Mouse (Mus musculus) hindlimb bud, embryonic 11.5 days (tissue): Measurements from ENCODE around the gene Gadd45gip1.

Experiments used
- DNase-seq: peaks from one replicate; pipeline ENCODE4 v3.0.0-alpha.2; 2012; ENCODE audit warnings: low read depth, low spot score; ENCODE audit errors: extremely low spot score

Gadd45gip1 gene

GRCm38 (mm10) chr8:84832034-84832717, 854 bp downstream of the Gadd45gip1 start:
- DNase-seq, result no peak

DNA sequence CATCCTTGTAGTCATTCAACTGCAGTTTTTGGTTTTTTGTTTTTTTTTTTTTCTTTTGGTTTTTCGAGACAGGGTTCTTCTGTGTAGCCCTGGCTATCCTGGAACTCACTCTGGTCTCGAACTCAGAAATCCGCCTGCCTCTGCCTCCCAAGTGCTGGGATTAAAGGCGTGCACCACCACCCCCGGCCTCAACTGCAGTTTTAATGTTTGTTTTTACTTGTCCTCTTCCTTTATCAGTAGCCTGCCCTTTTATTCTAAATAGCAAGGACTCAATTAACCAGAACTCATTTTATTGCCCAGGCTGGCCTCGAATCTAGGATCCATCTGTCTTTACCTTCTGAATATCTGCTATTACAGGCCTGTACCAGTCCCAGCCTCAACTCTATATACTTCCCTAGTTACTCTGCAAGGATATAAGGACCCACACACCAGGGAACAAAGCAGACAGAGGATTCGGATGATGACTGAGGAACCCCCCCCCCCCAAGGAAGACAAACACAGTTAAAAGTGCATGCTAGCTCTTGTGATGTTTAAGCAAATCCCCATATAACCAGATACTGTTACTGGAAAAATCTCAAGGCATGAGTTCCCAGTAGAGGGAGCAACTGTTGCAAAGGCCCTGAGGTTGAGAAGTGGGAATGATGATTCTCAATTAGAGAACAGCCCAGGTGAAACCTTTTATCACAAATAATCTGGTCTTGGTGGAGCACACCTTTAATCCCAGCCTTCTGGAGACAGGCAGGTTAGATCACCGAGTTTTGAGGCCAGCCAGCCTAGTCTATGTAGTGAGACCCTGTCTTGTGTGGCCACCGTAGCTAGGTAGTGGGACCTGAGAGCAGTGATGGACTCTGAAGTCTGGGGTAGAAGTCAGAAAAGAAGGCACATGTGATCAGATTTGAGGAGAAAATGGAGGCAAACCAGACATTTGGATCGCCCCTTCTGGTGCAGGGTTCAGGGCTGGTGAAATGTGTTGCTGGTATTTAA, 1.7 kb downstream of the Gadd45gip1 start:
- no peak for DNase-seq

- no peak for DNase-seq
Measured at GRCm38 (mm10) chr8:84834002-84834865, 2.9 kb downstream of the Gadd45gip1 start.

DNA sequence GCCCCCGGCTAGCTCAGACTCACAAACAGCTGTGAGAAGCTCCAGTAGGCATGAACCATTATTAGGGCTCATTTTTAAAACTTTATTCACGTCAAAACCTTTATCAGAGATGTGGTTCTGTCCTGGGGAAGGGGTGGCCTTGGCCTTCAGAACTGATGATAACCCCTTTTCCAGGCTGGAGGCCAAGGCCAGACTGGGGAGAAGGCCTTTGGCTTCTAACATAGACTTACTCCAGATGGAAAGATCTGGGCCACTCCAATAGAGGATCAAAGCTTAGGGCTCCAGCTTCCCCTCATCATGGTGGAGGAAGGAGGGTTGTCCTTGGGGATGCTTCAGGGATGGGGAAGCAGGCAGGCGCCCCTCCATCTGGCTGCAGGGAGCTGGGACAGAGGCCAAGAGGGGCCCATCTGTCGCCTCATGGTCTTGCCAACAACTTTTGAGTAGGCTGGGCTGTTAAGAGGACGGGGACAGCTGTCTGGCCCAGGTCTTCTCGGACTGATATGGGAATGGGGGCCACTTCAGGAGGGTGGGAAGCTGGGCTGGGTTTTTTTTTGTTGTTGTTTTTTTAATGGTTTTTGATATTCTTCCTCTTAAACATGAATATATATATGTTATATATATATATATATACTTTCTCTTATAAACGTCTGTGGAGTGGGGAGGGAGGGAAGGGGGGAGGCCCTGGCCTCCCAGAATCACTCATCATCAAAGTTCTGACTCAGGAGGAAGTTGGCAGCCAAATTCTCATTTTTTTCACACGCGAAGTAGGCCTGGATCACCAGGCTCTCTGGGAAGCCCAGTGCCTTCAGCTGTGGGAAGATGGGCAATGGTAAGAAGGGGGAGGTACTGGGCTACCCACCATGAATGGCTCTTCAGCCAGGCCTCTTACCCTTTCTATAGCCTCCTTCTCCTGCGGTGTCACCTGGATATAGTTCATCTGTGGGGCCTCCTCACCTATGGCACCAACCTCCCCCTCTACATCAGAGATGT, 3.8 kb downstream of the Gadd45gip1 start:
- no peak for DNase-seq

- no peak for DNase-seq
Measured at GRCm38 (mm10) chr8:84837149-84837911, 6.0 kb downstream of the Gadd45gip1 start.

DNA sequence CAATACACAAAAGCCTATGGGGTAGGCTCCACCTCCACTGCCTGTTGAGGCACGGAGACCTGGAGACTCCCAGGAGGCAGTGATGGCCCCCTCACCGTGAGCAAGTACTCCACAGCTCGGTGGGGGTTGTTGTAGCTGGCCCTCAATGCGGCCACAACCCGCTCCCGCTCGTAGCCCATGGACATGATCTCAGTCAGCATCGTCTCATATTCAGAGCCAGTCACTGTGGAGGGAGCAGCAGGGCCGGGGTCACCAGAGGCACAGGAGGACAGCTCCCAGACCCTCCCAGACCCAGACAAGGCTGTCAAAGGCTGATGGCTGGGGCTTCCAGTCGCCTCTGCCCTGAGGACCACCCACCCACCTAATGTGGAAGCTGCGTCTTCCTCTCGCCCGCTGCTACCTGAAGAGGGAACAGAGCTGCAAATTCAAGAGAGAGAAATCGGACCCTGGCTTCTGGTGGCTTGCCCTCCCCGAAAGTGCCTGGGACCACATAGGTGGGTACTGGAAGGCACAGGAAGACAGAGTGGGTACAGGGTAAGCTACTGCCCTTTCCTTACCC, 6.7 kb downstream of the Gadd45gip1 start:
- DNase-seq, result no peak

DNA sequence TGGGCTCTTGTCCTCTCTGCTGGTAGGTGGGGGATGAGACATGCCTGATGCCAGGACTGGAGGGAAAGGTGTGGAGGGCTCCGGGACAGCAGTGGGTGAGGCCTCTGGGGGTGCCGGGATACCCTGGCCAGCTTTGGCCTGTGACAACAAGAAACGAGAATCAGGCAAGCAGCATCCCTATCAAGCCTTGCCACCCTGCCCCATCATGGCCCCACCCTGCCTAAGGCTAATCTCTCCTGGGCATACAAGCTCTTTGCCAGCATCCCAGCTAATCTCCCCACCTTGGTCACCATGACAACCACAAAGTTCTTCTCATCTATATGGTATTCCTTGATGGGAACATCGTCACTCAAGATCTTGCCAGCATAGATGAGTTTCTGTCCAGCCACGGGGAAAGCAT, 7.2 kb downstream of the Gadd45gip1 start:
- DNase-seq, result no peak

DNA sequence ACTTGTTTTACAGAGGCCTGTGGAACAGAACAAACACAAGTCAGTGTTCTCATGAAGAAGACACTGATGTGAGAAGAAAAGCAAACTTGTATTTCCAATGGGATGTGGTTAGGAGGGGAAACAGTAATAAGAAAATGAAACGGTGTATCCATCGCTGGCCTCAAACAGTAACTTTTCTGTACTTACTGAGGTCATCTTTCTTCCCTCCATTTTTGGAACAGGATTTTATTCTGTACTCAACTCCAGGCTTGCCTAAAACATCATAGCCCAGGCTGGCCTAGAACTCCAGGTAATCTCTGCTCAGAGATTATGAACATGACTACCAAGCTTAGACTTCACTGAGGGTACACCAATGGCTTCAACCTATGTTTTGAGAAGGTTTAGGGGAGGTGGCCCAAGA, 8.1 kb downstream of the Gadd45gip1 start:
- no peak for DNase-seq

- DNase-seq, result no peak
Measured at GRCm38 (mm10) chr8:84839875-84840247, 8.5 kb downstream of the Gadd45gip1 start.

- peak; percentile 92 for DNase-seq
Measured at GRCm38 (mm10) chr8:84840248-84840999, 9.1 kb downstream of the Gadd45gip1 start, which contains the start of gene Rad23a. Gene Rad23a, minus strand, starts transcription at chr8:84840665.

- DNase-seq, result no peak
Measured at GRCm38 (mm10) chr8:84841514-84841913, 10.2 kb downstream of the Gadd45gip1 start.

GRCm38 (mm10) chr8:84844397-84845070, 13.2 kb downstream of the Gadd45gip1 start:
- no peak for DNase-seq

DNA sequence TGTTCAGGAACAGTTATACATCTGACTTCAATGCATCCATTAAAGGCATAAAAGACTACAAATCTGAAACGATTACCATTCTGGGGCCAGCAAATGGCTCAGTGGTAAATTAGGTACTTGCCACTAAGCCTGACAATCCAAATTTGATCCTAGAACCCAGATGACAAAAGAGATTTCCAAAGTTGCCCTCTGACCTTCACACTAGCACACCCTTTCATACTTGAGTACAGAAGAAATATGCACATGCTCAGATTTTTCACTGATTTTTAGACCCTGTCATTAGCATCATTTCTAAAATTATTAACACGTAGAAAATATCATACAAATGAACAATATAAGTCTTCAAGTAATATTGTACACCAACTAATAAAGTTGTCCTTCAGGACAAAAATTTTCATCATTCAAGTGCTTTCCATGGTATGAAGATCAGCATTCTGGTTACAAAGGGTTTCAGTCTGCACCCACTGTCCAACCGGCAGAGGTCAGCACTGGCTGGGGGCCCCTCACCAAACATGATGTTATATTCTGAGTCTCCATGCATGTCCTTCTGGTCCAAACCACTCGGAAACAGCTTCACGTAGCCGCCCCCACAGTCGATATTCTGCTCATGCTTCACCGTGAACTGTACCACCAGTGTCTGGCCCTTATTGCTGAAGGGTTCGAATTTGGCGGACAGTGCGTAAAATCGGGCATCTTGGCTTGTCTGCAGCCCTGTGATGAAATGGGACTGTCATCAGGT, 14.2 kb downstream of the Gadd45gip1 start:
- DNase-seq, result no peak

- DNase-seq, result no peak
Measured at GRCm38 (mm10) chr8:84846094-84846721, 14.9 kb downstream of the Gadd45gip1 start.

DNA sequence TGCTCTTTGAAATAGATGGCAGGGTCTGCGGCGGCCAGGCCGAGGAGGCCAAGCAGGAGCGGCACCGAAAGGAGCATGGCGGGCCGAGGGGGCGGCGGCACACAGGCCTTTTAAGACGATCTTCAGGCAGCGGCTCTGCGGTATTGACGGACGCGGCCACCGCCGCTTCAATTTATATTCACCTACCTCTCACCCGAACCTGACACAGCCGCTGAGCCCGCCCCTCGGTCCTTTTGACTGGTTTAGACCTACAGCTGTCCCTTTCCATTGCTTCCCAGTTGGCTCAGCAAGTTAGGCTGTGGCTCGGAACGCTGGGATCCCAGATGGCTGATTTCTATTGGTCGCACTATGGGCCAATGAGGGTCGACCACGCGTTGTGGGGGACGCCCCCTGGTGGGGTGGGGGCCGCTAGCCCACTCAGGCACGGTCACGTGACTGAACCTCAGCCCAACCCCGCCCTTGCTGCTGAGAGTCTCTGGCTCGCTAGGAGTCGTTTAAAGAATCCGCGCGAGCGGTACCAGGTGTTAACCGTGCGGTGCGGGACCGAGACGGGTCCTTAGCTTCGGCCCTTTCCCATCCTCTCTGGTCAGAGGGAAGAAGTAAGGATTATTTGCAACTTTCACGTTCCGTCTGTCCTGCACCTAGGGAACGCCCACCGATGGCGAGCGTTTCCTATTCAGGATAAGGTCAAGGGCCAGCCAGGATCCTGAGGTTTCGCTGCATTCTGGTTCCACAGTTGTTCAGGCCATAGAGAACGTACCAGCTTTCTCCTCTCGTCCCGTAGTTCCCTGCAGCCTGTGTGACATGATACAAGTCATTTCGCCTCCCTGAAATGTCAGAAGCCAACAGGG, 15.6 kb downstream of the Gadd45gip1 start, which contains the start of gene Calr:
TSS of gene Calr (minus strand) at position 213 of the 851 bp plus-strand sequence.
- DNase-seq, result peak; percentile 98
